Mouse (Mus musculus) ES-Bruce4 (cell line): ENCODE results near the gene Tmem108.

ENCODE experiments used
- CTCF ChIP-seq: IDR thresholded peaks from one replicate; pipeline ENCODE4 v1.8.1; 2011; ENCODE audit warnings: low read depth, low read length
- EP300 ChIP-seq: IDR thresholded peaks from 2 replicates; pipeline ENCODE4 v1.6.1; 2011; ENCODE audit warnings: low read depth, low read length; ENCODE audit not compliant: insufficient read depth

DNA sequence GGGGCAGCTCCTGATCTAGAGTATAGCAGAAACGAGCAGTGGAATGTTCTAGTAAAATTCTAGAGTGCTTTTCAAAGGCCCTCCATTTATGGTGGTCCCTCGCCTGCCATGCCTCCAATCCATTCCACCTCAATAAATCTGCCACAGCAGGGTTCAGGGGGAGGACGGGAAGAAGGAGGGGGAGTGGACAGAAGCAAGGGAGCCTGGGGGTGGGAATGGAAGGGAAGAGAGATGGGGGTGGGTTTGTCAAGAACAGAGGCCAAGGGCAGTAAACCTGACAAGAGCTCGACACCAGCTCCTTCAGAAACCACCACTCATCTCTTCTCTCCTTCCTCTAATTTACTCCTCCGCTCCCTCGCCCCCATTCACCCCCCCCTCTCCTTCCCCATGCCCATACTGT, 238.6 kb downstream of the Tmem108 start:
- TF ChIP-seq EP300 = no peak
- no peak for TF ChIP-seq CTCF
